Mouse (Mus musculus) liver, adult 2 months (tissue): ENCODE results near the gene 4430402I18Rik. TPM values are rescaled to one million over a fixed set of nuclear protein-coding genes. Genes with fewer than 3 reads are reported as not detected.

ENCODE experiments used
- DNase-seq: peaks from one replicate; pipeline ENCODE4 v3.0.0-alpha.2; 2011; ENCODE audit warnings: low read depth, low spot score; ENCODE audit errors: extremely low read depth
- H3K27ac ChIP-seq: fragments of 200-500 bp; replicated peaks from 2 replicates; pipeline ENCODE4 v1.5.1; 2012; ENCODE audit warnings: low read depth, mild to moderate bottlenecking, control low read depth, inconsistent platforms, low read length; ENCODE audit not compliant: insufficient read depth
- H3K27me3 ChIP-seq: fragments of 200-500 bp; 2 replicates; pipeline ENCODE4 v1.6.1; 2012; ENCODE audit warnings: mild to moderate bottlenecking, moderate library complexity, low read length, inconsistent platforms; ENCODE audit not compliant: control insufficient read depth, insufficient read depth
- H3K36me3 ChIP-seq: fragments of 200-500 bp; 2 replicates; pipeline ENCODE4 v1.6.1; 2012; ENCODE audit warnings: low read length, inconsistent platforms; ENCODE audit not compliant: control insufficient read depth, insufficient read depth
- H3K4me1 ChIP-seq: fragments of 200-500 bp; 2 replicates; pipeline ENCODE4 v1.6.1; 2011; ENCODE audit warnings: low read length; ENCODE audit not compliant: control insufficient read depth, insufficient read depth
- H3K4me3 ChIP-seq: fragments of 200-500 bp; 2 replicates; pipeline ENCODE4 v1.5.1; 2011; ENCODE audit warnings: low read depth, mild to moderate bottlenecking, control low read depth, low read length, moderate library complexity; ENCODE audit not compliant: insufficient read depth
- H3K79me2 ChIP-seq: fragments of 200-500 bp; 2 replicates; pipeline ENCODE4 v1.6.1; 2012; ENCODE audit warnings: inconsistent platforms, mild to moderate bottlenecking, low read length, moderate library complexity; ENCODE audit not compliant: control insufficient read depth, insufficient read depth
- H3K9ac ChIP-seq: fragments of 200-500 bp; 2 replicates; pipeline ENCODE4 v1.6.1; 2012; ENCODE audit warnings: low read depth, mild to moderate bottlenecking, control low read depth, inconsistent platforms, low read length
- CTCF ChIP-seq: fragments of 200-500 bp; IDR thresholded peaks from 2 replicates; pipeline ENCODE4 v1.5.1; 2011; ENCODE audit warnings: low read depth, low read length, control low read depth
- POLR2A ChIP-seq: fragments of 200-500 bp; IDR thresholded peaks from 2 replicates; pipeline ENCODE4 v1.6.1; 2011; ENCODE audit warnings: low read length, control low read depth; ENCODE audit not compliant: insufficient read depth; ENCODE audit errors: extremely low read depth
- WGBS: fragments of 180-500 bp; shearing (Covaris S2); methylation state at CpG from one replicate; pipeline ENCODE4 v1.1.7; 2018; 5-methylcytosine and 5-hydroxymethylcytosine counted together
- polyA plus RNA-seq: library from polyadenylated mRNA; depleted of rRNA; stranded (reverse); fragments of >200 nt; gene quantifications from 2 replicates; pipeline ENCODE4 v1.2.3, GENCODE M21; 2012
- total RNA-seq: library from RNA; depleted of rRNA; stranded (reverse); fragments of >200 nt; gene quantifications from 2 replicates; pipeline ENCODE4 v1.2.3, GENCODE M21; 2014

4430402I18Rik gene
- total and polyA plus RNA-seq, 2 experiments, result 1.8 to 3.4 TPM

DNA sequence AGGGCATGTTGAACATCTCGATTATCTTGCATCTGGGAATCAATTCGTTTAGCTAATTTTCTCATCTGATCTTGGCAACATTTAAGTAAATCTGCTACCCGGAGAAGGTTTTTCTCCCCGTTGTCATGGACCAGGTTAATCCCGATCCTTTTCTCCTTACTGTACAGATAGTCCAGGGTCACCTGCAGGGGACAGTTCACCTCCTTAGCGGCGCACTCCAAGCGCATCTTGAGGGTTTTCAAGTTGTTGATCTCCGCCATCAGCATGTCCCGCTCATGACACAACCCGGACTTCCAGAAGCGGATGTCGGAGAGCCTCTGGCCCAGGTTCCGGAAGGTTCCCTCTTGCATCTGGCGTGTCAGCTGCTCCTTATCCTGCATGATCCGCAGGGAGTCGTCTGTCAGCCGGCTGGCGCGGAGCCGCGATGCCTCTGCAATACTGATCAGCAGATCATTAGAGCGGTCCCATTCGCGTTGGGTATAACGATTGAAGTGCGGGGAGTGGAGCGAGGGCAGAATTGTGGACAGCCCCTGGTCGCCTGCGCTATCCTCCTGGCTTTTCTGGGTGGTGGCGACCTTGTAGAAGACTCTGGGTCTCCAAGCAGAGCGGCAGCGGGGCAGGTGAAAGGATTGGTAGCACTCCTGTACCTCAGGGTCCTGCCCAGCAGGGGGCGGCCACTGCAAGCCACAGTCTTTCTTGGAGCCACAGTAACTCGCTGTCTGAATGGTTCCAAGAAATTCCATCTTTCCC is 7.4 kb upstream of the 4430402I18Rik start:
- TF ChIP-seq CTCF, result peak; percentile 94
- no peak for TF ChIP-seq POLR2A
- peak overlapping the region; percentile 53 for H3K4me3 ChIP-seq
- H3K27me3 ChIP-seq, result no peaks in the 10 kb centered on the region
- H3K79me2 ChIP-seq, result no peaks in the 10 kb centered on the region
- no peaks in the 10 kb centered on the region for H3K4me1 ChIP-seq
- no peak overlapping the region for H3K27ac ChIP-seq
- H3K36me3 ChIP-seq, result no peaks in the 10 kb centered on the region
- H3K9ac ChIP-seq, result peak overlapping the region; percentile 63
- WGBS, result 17% methylated on average over 35 of the region's 35 CpGs
- peak; percentile 51 for DNase-seq

DNA sequence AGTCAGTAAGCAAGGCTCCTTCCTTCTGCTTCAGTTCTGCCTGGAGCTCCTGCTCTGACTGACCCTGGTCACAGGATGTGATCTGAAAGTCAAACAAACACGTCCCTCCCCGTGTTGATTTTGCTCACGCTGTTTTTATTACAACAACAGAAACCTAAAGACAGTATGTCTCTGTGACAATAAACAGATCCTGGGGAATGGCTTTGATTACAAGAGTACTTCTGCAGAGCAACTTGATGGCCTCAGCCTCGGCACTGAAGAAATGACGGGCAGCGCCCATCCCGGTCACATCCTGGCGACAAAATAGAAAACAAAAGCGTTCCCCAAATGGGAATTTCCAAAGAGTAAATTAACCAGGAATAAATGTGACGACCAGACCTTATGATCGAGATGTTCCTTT is 2.7 kb upstream of the 4430402I18Rik start:
- no peak for TF ChIP-seq POLR2A
- TF ChIP-seq CTCF, result no peak
- WGBS, result 64% methylated on average over 11 of the region's 11 CpGs
- H3K9ac ChIP-seq, result no peak overlapping the region
- H3K27me3 ChIP-seq, result no peaks in the 10 kb centered on the region
- no peaks in the 10 kb centered on the region for H3K79me2 ChIP-seq
- 0 out of 2 replicates have a peak, but pooled peaks cover 2% of the 10 kb centered on the region for H3K4me1 ChIP-seq
- no peak overlapping the region for H3K27ac ChIP-seq
- H3K36me3 ChIP-seq, result no peaks in the 10 kb centered on the region
- no peak overlapping the region for H3K4me3 ChIP-seq
- DNase-seq, result no peak

DNA sequence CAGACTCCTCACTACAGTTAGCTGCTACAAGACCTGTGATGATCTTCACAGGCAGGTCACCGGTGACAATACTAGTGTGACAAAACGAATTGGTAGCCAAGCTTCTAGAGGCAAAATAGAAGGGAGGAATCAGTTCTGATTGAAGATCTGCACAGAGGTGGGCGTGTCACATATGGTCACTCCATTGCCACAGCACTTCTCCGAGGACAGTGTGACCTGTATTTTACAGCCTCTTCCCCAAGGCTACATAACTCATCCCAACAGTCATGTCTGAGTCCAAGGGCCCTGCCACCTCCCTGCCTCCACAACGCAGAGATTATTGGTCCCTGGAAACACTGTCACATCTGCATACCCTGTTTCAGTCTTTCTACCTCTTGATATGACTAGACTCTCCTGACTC is 1.6 kb upstream of the 4430402I18Rik start:
- TF ChIP-seq CTCF (no peak), POLR2A (no peak)
- 91% methylated on average over 5 of the region's 5 CpGs for WGBS
- H3K79me2 ChIP-seq, result 0 out of 2 replicates have a peak, but pooled peaks cover 4% of the 10 kb centered on the region
- no peaks in the 10 kb centered on the region for H3K27me3 ChIP-seq
- no peak overlapping the region for H3K9ac ChIP-seq
- DNase-seq, result no peak
- H3K4me3 ChIP-seq, result no peak overlapping the region
- H3K4me1 ChIP-seq, result peaks cover 4% of the 10 kb centered on the region; the same call in 1 of the 2 replicates
- H3K36me3 ChIP-seq, result no peaks in the 10 kb centered on the region
- H3K27ac ChIP-seq, result no peak overlapping the region

- TF ChIP-seq CTCF (no peak), POLR2A (no peak)
- 69% methylated on average over 4 of the region's 4 CpGs for WGBS
- no peak overlapping the region for H3K9ac ChIP-seq
- no peak overlapping the region for H3K27ac ChIP-seq
- H3K4me1 ChIP-seq, result peaks cover 6% of the 10 kb centered on the region; the same call in 1 of the 2 replicates
- H3K79me2 ChIP-seq, result 0 out of 2 replicates have a peak, but pooled peaks cover 4% of the 10 kb centered on the region
- H3K4me3 ChIP-seq, result no peak overlapping the region
- H3K27me3 ChIP-seq, result no peaks in the 10 kb centered on the region
- no peak for DNase-seq
- H3K36me3 ChIP-seq, result no peaks in the 10 kb centered on the region
Observed at GRCm38 (mm10) chr19:28968178-28968577, 578 bp upstream of the 4430402I18Rik start.

GRCm38 (mm10) chr19:28964552-28964903 is 3.1 kb downstream of the 4430402I18Rik start:
- Histone ChIP-seq H3K4me3 (peak overlapping the region; percentile 80), H3K4me1 (peaks cover 9% of the 10 kb centered on the region; the same call in 1 of the 2 replicates), H3K9ac (peak overlapping the region; percentile 87), H3K36me3 (no peaks in the 10 kb centered on the region), H3K27ac (no peak overlapping the region), H3K79me2 (0 out of 2 replicates have a peak, but pooled peaks cover 4% of the 10 kb centered on the region), H3K27me3 (no peaks in the 10 kb centered on the region)
- no peak for TF ChIP-seq CTCF
- TF ChIP-seq POLR2A, result no peak
- DNase-seq, result no peak
- 10% methylated on average over 16 of the region's 16 CpGs for WGBS

DNA sequence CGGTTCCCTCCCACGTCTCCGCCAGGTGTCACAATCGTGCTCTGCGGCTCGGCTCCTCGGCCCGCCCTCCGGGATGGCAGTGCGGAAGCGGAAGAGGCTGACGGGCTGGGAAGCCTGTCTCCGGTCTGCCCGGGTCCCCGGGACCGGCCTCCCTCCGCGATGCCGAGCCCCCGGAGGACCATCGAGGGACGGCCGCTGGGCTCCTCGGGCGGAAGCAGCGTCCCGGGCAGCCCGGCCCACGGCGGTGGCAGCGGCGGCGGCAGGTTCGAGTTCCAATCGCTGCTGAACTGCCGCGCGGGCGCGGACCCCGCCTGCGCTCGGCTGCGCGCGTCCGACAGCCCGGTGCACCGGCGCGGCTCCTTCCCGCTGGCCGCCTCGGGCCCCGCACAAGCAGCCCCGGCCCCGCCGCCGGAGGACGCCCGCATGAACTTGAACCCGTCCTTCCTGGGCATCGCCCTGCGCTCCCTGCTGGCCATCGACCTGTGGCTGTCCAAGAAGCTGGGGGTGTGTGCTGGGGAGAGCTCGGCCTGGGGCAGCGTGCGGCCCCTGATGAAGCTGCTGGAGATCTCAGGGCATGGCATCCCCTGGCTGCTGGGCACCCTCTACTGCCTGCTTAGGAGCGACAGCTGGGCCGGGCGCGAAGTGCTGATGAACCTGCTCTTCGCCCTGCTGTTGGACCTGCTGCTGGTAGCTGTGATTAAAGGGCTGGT is 3.6 kb downstream of the 4430402I18Rik start, which contains the start of gene Plpp6:
TSS of gene Plpp6 (plus strand) at position 112 of the 710 bp plus-strand sequence.
- peak within 1 kb of the TSS; percentile 47 for H3K27ac ChIP-seq
- under 1% methylated on average over 73 of the region's 73 CpGs for WGBS

More for the DNA sequence above, 3.6 kb downstream of the 4430402I18Rik start, which contains the start of gene Plpp6:
- TF ChIP-seq POLR2A (peak; percentile 47; the same call in 1 of the 2 replicates), CTCF (peak; percentile 69)
- Histone ChIP-seq H3K36me3 (no peaks in the 10 kb centered on the region), H3K4me3 (peak within 1 kb of the TSS; percentile 80), H3K4me1 (peaks cover 9% of the 10 kb centered on the region; the same call in 1 of the 2 replicates), H3K27me3 (no peaks in the 10 kb centered on the region), H3K79me2 (0 out of 2 replicates have a peak, but pooled peaks cover 4% of the 10 kb centered on the region), H3K9ac (peak within 1 kb of the TSS; percentile 87)
- DNase-seq, result peak; percentile 66
